Mouse (Mus musculus): ENCODE measurements around the gene Wwc2.

- TF ChIP-seq POLR2A (IDR thresholded peaks at IDR 0.05; ENCODE audit: low read depth, low read length) (no peak), CTCF (IDR thresholded peaks at IDR 0.05; ENCODE audit: borderline replicate concordance, insufficient read depth, low read length) (no peak)
These were observed 84.6 kb downstream of the Wwc2 start for GRCm38 (mm10) chr8:47906142-47906541.
